Mouse (Mus musculus): ENCODE measurements around the gene Gjb1.
"Not testable (repeated sequence)": the region's sequence is repeated elsewhere in the genome, so short reads cannot be mapped to it uniquely, and the experiment has no call there.

Gjb1 gene

GRCm38 (mm10) chrX:101376190-101376968, at the start of gene Gjb1:
Gene Gjb1, plus strand, starts transcription at chrX:101376378.
- ATAC-seq (ENCODE audit: insufficient number of reproducible peaks, low FRiP score, low TSS enrichment), result no peak

GRCm38 (mm10) chrX:101329372-101330028, 46.7 kb upstream of the Gjb1 start:
- no peak for ATAC-seq (ENCODE audit: insufficient number of reproducible peaks, low FRiP score, low TSS enrichment)

- ATAC-seq (ENCODE audit: insufficient number of reproducible peaks, low FRiP score, low TSS enrichment), result peak; percentile 27; the same call in 1 of the 2 replicates
Observed at GRCm38 (mm10) chrX:101332031-101332374, 44.2 kb upstream of the Gjb1 start.

GRCm38 (mm10) chrX:101332375-101333211, 43.6 kb upstream of the Gjb1 start:
- peak; percentile 99 for ATAC-seq (ENCODE audit: insufficient number of reproducible peaks, low FRiP score, low TSS enrichment)

GRCm38 (mm10) chrX:101334606-101335005, 41.6 kb upstream of the Gjb1 start:
- ATAC-seq (ENCODE audit: insufficient number of reproducible peaks, low FRiP score, low TSS enrichment), result no peak

GRCm38 (mm10) chrX:101338666-101339065, 37.5 kb upstream of the Gjb1 start:
- no peak for ATAC-seq (ENCODE audit: insufficient number of reproducible peaks, low FRiP score, low TSS enrichment)

- ATAC-seq (ENCODE audit: insufficient number of reproducible peaks, low FRiP score, low TSS enrichment), result not testable (repeated sequence)
Observed at GRCm38 (mm10) chrX:101342837-101343236, 33.3 kb upstream of the Gjb1 start.

GRCm38 (mm10) chrX:101345456-101345855, 30.7 kb upstream of the Gjb1 start:
- no peak for ATAC-seq (ENCODE audit: insufficient number of reproducible peaks, low FRiP score, low TSS enrichment)

- no peak for ATAC-seq (ENCODE audit: insufficient number of reproducible peaks, low FRiP score, low TSS enrichment)
Observed at GRCm38 (mm10) chrX:101346475-101346874, 29.7 kb upstream of the Gjb1 start.

- ATAC-seq (ENCODE audit: insufficient number of reproducible peaks, low FRiP score, low TSS enrichment), result no peak
Observed at GRCm38 (mm10) chrX:101351188-101351587, 25.0 kb upstream of the Gjb1 start.

- ATAC-seq (ENCODE audit: insufficient number of reproducible peaks, low FRiP score, low TSS enrichment), result not testable (repeated sequence)
Observed at GRCm38 (mm10) chrX:101358902-101359301, 17.3 kb upstream of the Gjb1 start.

GRCm38 (mm10) chrX:101369001-101369400, 7.2 kb upstream of the Gjb1 start:
- no peak for ATAC-seq (ENCODE audit: insufficient number of reproducible peaks, low FRiP score, low TSS enrichment)

GRCm38 (mm10) chrX:101370573-101370972, 5.6 kb upstream of the Gjb1 start:
- ATAC-seq (ENCODE audit: insufficient number of reproducible peaks, low FRiP score, low TSS enrichment), result no peak

GRCm38 (mm10) chrX:101372946-101373345, 3.2 kb upstream of the Gjb1 start:
- ATAC-seq (ENCODE audit: insufficient number of reproducible peaks, low FRiP score, low TSS enrichment), result no peak

- no peak for ATAC-seq (ENCODE audit: insufficient number of reproducible peaks, low FRiP score, low TSS enrichment)
Observed at GRCm38 (mm10) chrX:101377076-101377475, 898 bp downstream of the Gjb1 start.

GRCm38 (mm10) chrX:101379744-101380143, 3.6 kb downstream of the Gjb1 start:
- ATAC-seq (ENCODE audit: insufficient number of reproducible peaks, low FRiP score, low TSS enrichment), result no peak

- no peak for ATAC-seq (ENCODE audit: insufficient number of reproducible peaks, low FRiP score, low TSS enrichment)
Observed at GRCm38 (mm10) chrX:101383455-101383854, 7.3 kb downstream of the Gjb1 start.

GRCm38 (mm10) chrX:101384439-101385137, 8.4 kb downstream of the Gjb1 start:
- ATAC-seq (ENCODE audit: insufficient number of reproducible peaks, low FRiP score, low TSS enrichment), result peak; percentile 70

- no peak for ATAC-seq (ENCODE audit: insufficient number of reproducible peaks, low FRiP score, low TSS enrichment)
Observed at GRCm38 (mm10) chrX:101386222-101386621, 10.0 kb downstream of the Gjb1 start.

GRCm38 (mm10) chrX:101388866-101389537, 12.8 kb downstream of the Gjb1 start:
- ATAC-seq (ENCODE audit: insufficient number of reproducible peaks, low FRiP score, low TSS enrichment), result no peak
